Mouse (Mus musculus) stomach, embryonic 16.5 days (tissue): Measurements from ENCODE around the gene Gpatch2. TPM values are rescaled to one million over a fixed set of nuclear protein-coding genes. Genes with fewer than 3 reads are reported as not detected.

Experiments
- ATAC-seq: fragments of 200-750 bp; cut with Nextera tagmentation; 2 replicates; pipeline ENCODE4 v1.8.0; 2017; ENCODE audit warnings: moderate number of reproducible peaks, moderate TSS enrichment; ENCODE audit not compliant: insufficient read depth, low FRiP score
- H3K27ac ChIP-seq: fragments of 300-500 bp; sonication (generic); 2 replicates; pipeline ENCODE4 v1.5.1; 2014; ENCODE audit warnings: low read length
- H3K27me3 ChIP-seq: fragments of 300-500 bp; sonication (generic); 2 replicates; pipeline ENCODE4 v1.6.1; 2014; ENCODE audit warnings: low read length, control low read depth, mixed read lengths; ENCODE audit not compliant: control insufficient read depth, insufficient read depth
- H3K36me3 ChIP-seq: fragments of 300-500 bp; sonication (generic); 2 replicates; pipeline ENCODE4 v1.6.1; 2014; ENCODE audit warnings: low read length; ENCODE audit not compliant: control insufficient read depth, insufficient read depth
- H3K4me1 ChIP-seq: fragments of 300-500 bp; sonication (generic); 2 replicates; pipeline ENCODE4 v1.6.1; 2014; ENCODE audit warnings: low read length, control low read depth, mixed read lengths; ENCODE audit not compliant: control insufficient read depth, insufficient read depth
- H3K4me2 ChIP-seq: fragments of 300-500 bp; sonication (generic); 2 replicates; pipeline ENCODE4 v1.6.1; 2014; ENCODE audit warnings: low read depth, low read length, mixed read lengths
- H3K4me3 ChIP-seq: fragments of 300-500 bp; sonication (generic); replicated peaks from 2 replicates; pipeline ENCODE4 v1.5.1; 2014; ENCODE audit warnings: mild to moderate bottlenecking, low read length
- H3K9ac ChIP-seq: fragments of 300-500 bp; sonication (generic); 2 replicates; pipeline ENCODE4 v1.6.1; 2014; ENCODE audit warnings: low read length
- H3K9me3 ChIP-seq: fragments of 300-500 bp; sonication (generic); replicated peaks from 2 replicates; pipeline ENCODE4 v1.6.1; 2016; ENCODE audit warnings: low read length, control low read depth; ENCODE audit not compliant: control insufficient read depth
- WGBS: fragments of 180-500 bp; shearing (Covaris S2); extraction: QIAGEN DNeasy Blood & Tissue Kit; methylation state at CpG from one replicate; pipeline ENCODE4 v1.1.7; 2014; 5-methylcytosine and 5-hydroxymethylcytosine counted together
- polyA plus RNA-seq: library from polyadenylated mRNA; unstranded; fragments of >200 nt; fragmentation: Nextera tagmentation; extraction: Ambion mirVana; gene quantifications from 2 replicates; pipeline ENCODE4 v1.2.1, GENCODE M21; 2015

Gpatch2 gene
- polyA plus RNA-seq, 1 experiment from 2014 or later: 19.1 TPM

- Histone ChIP-seq H3K4me3 (no peak overlapping the region), H3K9me3 (no peaks in the 10 kb centered on the region), H3K36me3 (peaks cover 2% of the 10 kb centered on the region; the same call in 1 of the 2 replicates), H3K27ac (no peak overlapping the region), H3K4me1 (no peaks in the 10 kb centered on the region), H3K4me2 (no peak overlapping the region), H3K27me3 (no peaks in the 10 kb centered on the region), H3K9ac (no peak overlapping the region)
- no peak for ATAC-seq
- WGBS: 91% methylated on average over 4 of the region's 4 CpGs
Observed at GRCm38 (mm10) chr1:187238061-187238460, 22.8 kb downstream of the Gpatch2 start.

GRCm38 (mm10) chr1:187240304-187240703, 25.0 kb downstream of the Gpatch2 start:
- Histone ChIP-seq H3K9ac (no peak overlapping the region), H3K4me2 (no peak overlapping the region), H3K9me3 (no peaks in the 10 kb centered on the region), H3K27me3 (no peaks in the 10 kb centered on the region), H3K4me3 (no peak overlapping the region), H3K27ac (no peak overlapping the region), H3K36me3 (no peaks in the 10 kb centered on the region), H3K4me1 (no peaks in the 10 kb centered on the region)
- 86% methylated on average over 3 of the region's 3 CpGs for WGBS
- ATAC-seq: no peak

GRCm38 (mm10) chr1:187241329-187241728, 26.0 kb downstream of the Gpatch2 start:
- H3K27me3 ChIP-seq: no peaks in the 10 kb centered on the region
- 88% methylated on average over 5 of the region's 5 CpGs for WGBS
- H3K9me3 ChIP-seq: no peaks in the 10 kb centered on the region
- no peak overlapping the region for H3K27ac ChIP-seq
- no peaks in the 10 kb centered on the region for H3K36me3 ChIP-seq
- H3K4me1 ChIP-seq: no peaks in the 10 kb centered on the region
- H3K9ac ChIP-seq: no peak overlapping the region
- no peak overlapping the region for H3K4me2 ChIP-seq
- H3K4me3 ChIP-seq: no peak overlapping the region
- ATAC-seq: no peak

GRCm38 (mm10) chr1:187244734-187245133, 29.4 kb downstream of the Gpatch2 start:
- no peak overlapping the region for H3K9ac ChIP-seq
- no peak overlapping the region for H3K4me2 ChIP-seq
- H3K36me3 ChIP-seq: no peaks in the 10 kb centered on the region
- 82% methylated on average over 5 of the region's 5 CpGs for WGBS
- ATAC-seq: no peak
- H3K4me3 ChIP-seq: no peak overlapping the region
- H3K4me1 ChIP-seq: no peaks in the 10 kb centered on the region
- no peaks in the 10 kb centered on the region for H3K9me3 ChIP-seq
- no peaks in the 10 kb centered on the region for H3K27me3 ChIP-seq
- no peak overlapping the region for H3K27ac ChIP-seq

GRCm38 (mm10) chr1:187250741-187251262, 35.5 kb downstream of the Gpatch2 start:
- no peak overlapping the region for H3K4me3 ChIP-seq
- no peaks in the 10 kb centered on the region for H3K4me1 ChIP-seq
- H3K27me3 ChIP-seq: no peaks in the 10 kb centered on the region
- H3K9ac ChIP-seq: no peak overlapping the region
- H3K4me2 ChIP-seq: no peak overlapping the region
- no peaks in the 10 kb centered on the region for H3K36me3 ChIP-seq
- H3K9me3 ChIP-seq: no peaks in the 10 kb centered on the region
- 84% methylated on average over 1 of the region's 1 CpGs for WGBS
- ATAC-seq: no peak
- no peak overlapping the region for H3K27ac ChIP-seq

- ATAC-seq: no peak
- Histone ChIP-seq H3K4me2 (no peak overlapping the region), H3K4me3 (no peak overlapping the region), H3K9ac (no peak overlapping the region), H3K27me3 (no peaks in the 10 kb centered on the region), H3K36me3 (no peaks in the 10 kb centered on the region; the same call in 1 of the 2 replicates), H3K4me1 (no peaks in the 10 kb centered on the region), H3K9me3 (no peaks in the 10 kb centered on the region), H3K27ac (no peak overlapping the region)
- 90% methylated on average over 4 of the region's 4 CpGs for WGBS
Observed at GRCm38 (mm10) chr1:187258756-187259155, 43.4 kb downstream of the Gpatch2 start.

- Histone ChIP-seq H3K4me1 (no peaks in the 10 kb centered on the region), H3K4me3 (no peak overlapping the region), H3K9me3 (no peaks in the 10 kb centered on the region), H3K27ac (no peak overlapping the region), H3K27me3 (no peaks in the 10 kb centered on the region), H3K36me3 (no peaks in the 10 kb centered on the region), H3K9ac (no peak overlapping the region), H3K4me2 (no peak overlapping the region)
- ATAC-seq: no peak
- WGBS: 61% methylated on average over 4 of the region's 4 CpGs
Observed at GRCm38 (mm10) chr1:187267601-187268000, 52.3 kb downstream of the Gpatch2 start.

- no peak overlapping the region for H3K4me2 ChIP-seq
- no peak for ATAC-seq
- no peaks in the 10 kb centered on the region for H3K27me3 ChIP-seq
- 71% methylated on average over 10 of the region's 10 CpGs for WGBS
- H3K4me3 ChIP-seq: no peak overlapping the region
- no peaks in the 10 kb centered on the region for H3K9me3 ChIP-seq
- H3K9ac ChIP-seq: no peak overlapping the region
- no peaks in the 10 kb centered on the region for H3K36me3 ChIP-seq
- H3K27ac ChIP-seq: no peak overlapping the region
- no peaks in the 10 kb centered on the region for H3K4me1 ChIP-seq
Observed at GRCm38 (mm10) chr1:187270318-187271247, 55.3 kb downstream of the Gpatch2 start.

GRCm38 (mm10) chr1:187277324-187277723, 62.0 kb downstream of the Gpatch2 start:
- Histone ChIP-seq H3K4me1 (no peaks in the 10 kb centered on the region), H3K9ac (no peak overlapping the region), H3K27me3 (no peaks in the 10 kb centered on the region), H3K4me2 (no peak overlapping the region), H3K4me3 (no peak overlapping the region), H3K9me3 (no peaks in the 10 kb centered on the region), H3K27ac (no peak overlapping the region), H3K36me3 (no peaks in the 10 kb centered on the region)
- ATAC-seq: no peak
- 61% methylated on average over 9 of the region's 9 CpGs for WGBS
